In genomic region chr16:11073060-11073459, GRCm38 (mm10) we compare ENCODE assay signal across 9 mouse cellular contexts. TPM values are rescaled to one million over a fixed set of nuclear protein-coding genes. Genes with fewer than 3 reads are reported as not detected.
DNase-seq lines count a peak whose midpoint lies in the region; ATAC-seq and TF ChIP-seq lines count a peak whose summit lies in the region.
"Had no signal": no experiment of that assay in that cellular context is flagged by ENCODE, and none has a peak within 500 bp of the region (broad histone marks: within the 10 kb centered on the region; RNA-seq: fewer than 3 reads in every experiment).

No protein-coding gene starts in this region.

- H3K27ac ChIP-seq in bone marrow, adult 2 months (ENCODE audit: control insufficient read depth, insufficient read depth, low read depth, low read length, poor library complexity), result peak overlapping the region; percentile 71
- H3K27ac ChIP-seq in midbrain, embryonic 16.5 days (ENCODE audit: low read length), result 0 out of 2 replicates have a peak overlapping the region, but pooled peaks have one; percentile 18

- H3K9ac ChIP-seq in midbrain, embryonic 16.5 days (ENCODE audit: low read depth, low read length), result no peak overlapping the region

- peaks cover 9% of the 10 kb centered on the region for H3K4me1 ChIP-seq in bone marrow, adult 2 months (ENCODE audit: control insufficient read depth, insufficient read depth, low read length)
- peaks cover 47% of the 10 kb centered on the region for H3K4me1 ChIP-seq in midbrain, embryonic 16.5 days (ENCODE audit: control insufficient read depth, insufficient read depth, low read length)

- H3K27me3 ChIP-seq in midbrain, embryonic 16.5 days (ENCODE audit: control insufficient read depth, insufficient read depth, low read depth, low read length), result no peaks in the 10 kb centered on the region

- WGBS in bone marrow, adult 2 months, result 50% methylated on average over 6 of the region's 6 CpGs
- 61% methylated on average over 6 of the region's 6 CpGs for WGBS in midbrain, embryonic 16.5 days

- no peaks in the 10 kb centered on the region for H3K9me3 ChIP-seq in midbrain, embryonic 16.5 days (replicated peaks; ENCODE audit: control insufficient read depth, low read length, poor library complexity, severe bottlenecking)

- H3K4me3 ChIP-seq in bone marrow, adult 2 months (replicated peaks; ENCODE audit: control insufficient read depth, low read depth, low read length), result no peak overlapping the region
- no peak overlapping the region for H3K4me3 ChIP-seq in midbrain, embryonic 16.5 days (ENCODE audit: low read depth, low read length)

- H3K36me3 ChIP-seq in midbrain, embryonic 16.5 days (ENCODE audit: control insufficient read depth, insufficient read depth, low read length), result peaks cover 23% of the 10 kb centered on the region

- no peak overlapping the region for H3K4me2 ChIP-seq in midbrain, embryonic 16.5 days (ENCODE audit: low read length)

- ATAC-seq in midbrain, embryonic 16.5 days, result no peak

- DNase-seq in kidney, adult 9 months, result peak; percentile 35
- no peak for DNase-seq in kidney, adult 11 months
- DNase-seq in ES-CJ7 (ENCODE audit: low read depth, low spot score), result peak; percentile 11
- DNase-seq in frontal cortex, postnatal 36 days (ENCODE audit: low spot score in 2 of 2), result no peak
- no peak for DNase-seq in lung, postnatal 36 days
- DNase-seq: gastrocnemius, postnatal 14 days; heart, postnatal 36 days had no signal

- TF ChIP-seq POLR2A in bone marrow, adult 2 months (IDR thresholded peaks at IDR 0.05; ENCODE audit: borderline replicate concordance, control insufficient read depth, low read depth, low read length), result no peak

- TF ChIP-seq CTCF in bone marrow, adult 2 months (IDR thresholded peaks at IDR 0.05; ENCODE audit: control insufficient read depth, insufficient read depth, low read length), result no peak

RNA-seq across cellular contexts. Expression of gene Litaf, which starts 7.1 kb away (rescaled TPM):
- 21.6 and 41.1 TPM in 2 replicates for polyA plus RNA-seq in bone marrow, adult 2 months (2011; ENCODE audit: insufficient read depth, insufficient read length, low replicate concordance, missing spikeins)
- 22.7 and 25.4 TPM in 2 replicates for polyA plus RNA-seq in midbrain, embryonic 16.5 days (2015; fragmentation: Nextera tagmentation; extraction: Ambion mirVana)

RNA-seq across cellular contexts. Expression of gene Snn, which starts 12.3 kb away (rescaled TPM):
- 12.6 and 21.6 TPM in 2 replicates for polyA plus RNA-seq in bone marrow, adult 2 months (2011; ENCODE audit: insufficient read depth, insufficient read length, low replicate concordance, missing spikeins)
- polyA plus RNA-seq in midbrain, embryonic 16.5 days (2015; fragmentation: Nextera tagmentation; extraction: Ambion mirVana), result 129 and 134 TPM in 2 replicates

Comparison
In these comparisons a context has a peak if more than half of its experiments do, and no peak if none do; other contexts are left out.
1. DNase-seq: peak in kidney, adult 9 months (single experiment) and ES-CJ7 (single experiment); none in kidney, adult 11 months (single experiment), frontal cortex, postnatal 36 days (0 of 2) and lung, postnatal 36 days (single experiment).